Mouse (Mus musculus): ENCODE data around the gene Rpl35. TPM values are rescaled to one million over a fixed set of nuclear protein-coding genes. Genes with fewer than 3 reads are reported as not detected.
A peak's percentile ranks its signal among the peaks of the same experiment; 100 is the strongest.

Rpl35 gene
- polyA plus RNA-seq, 1 experiment from 2014 or later: 740 TPM

- ATAC-seq: no peak
- Histone ChIP-seq H3K4me2 (replicated peaks) (peak overlapping the region; percentile 98), H3K27me3 (no peaks in the 10 kb centered on the region), H3K36me3 (peaks cover 26% of the 10 kb centered on the region), H3K27ac (no peak overlapping the region), H3K9me3 (no peaks in the 10 kb centered on the region), H3K4me1 (replicated peaks) (peaks cover 66% of the 10 kb centered on the region), H3K4me3 (replicated peaks) (peak overlapping the region; percentile 80), H3K9ac (replicated peaks) (no peak overlapping the region)
- 93% methylated on average over 14 of the region's 14 CpGs for WGBS
Observed at GRCm38 (mm10) chr2:39006149-39006730, 816 bp upstream of the Rpl35 start.

GRCm38 (mm10) chr2:39004880-39005435 lies 466 bp downstream of the Rpl35 start, which contains the start of gene Arpc5l:
Gene Arpc5l, plus strand, starts transcription at chr2:39005348.
- 1% methylated on average over 58 of the region's 58 CpGs for WGBS
- Histone ChIP-seq H3K27me3 (no peaks in the 10 kb centered on the region), H3K4me1 (replicated peaks) (peaks cover 55% of the 10 kb centered on the region), H3K9ac (replicated peaks) (peak within 1 kb of the TSS; percentile 91), H3K4me3 (replicated peaks) (peak within 1 kb of the TSS; percentile 80), H3K9me3 (no peaks in the 10 kb centered on the region), H3K36me3 (peaks cover 39% of the 10 kb centered on the region), H3K27ac (peak within 1 kb of the TSS; percentile 85), H3K4me2 (replicated peaks) (peak within 1 kb of the TSS; percentile 98)
- ATAC-seq: peak; percentile 90

GRCm38 (mm10) chr2:39004372-39004771 lies 1.1 kb downstream of the Rpl35 start:
- WGBS: 2% methylated on average over 11 of the region's 11 CpGs
- no peaks in the 10 kb centered on the region for H3K27me3 ChIP-seq
- no peaks in the 10 kb centered on the region for H3K9me3 ChIP-seq
- no peak for ATAC-seq
- peak overlapping the region; percentile 98 for H3K4me2 ChIP-seq (replicated peaks)
- H3K36me3 ChIP-seq: peaks cover 44% of the 10 kb centered on the region
- H3K4me3 ChIP-seq (replicated peaks): peak overlapping the region; percentile 80
- H3K27ac ChIP-seq: peak overlapping the region; percentile 85
- H3K9ac ChIP-seq (replicated peaks): peak overlapping the region; percentile 91
- peaks cover 50% of the 10 kb centered on the region for H3K4me1 ChIP-seq (replicated peaks)

GRCm38 (mm10) chr2:39003512-39003911 lies 1.9 kb downstream of the Rpl35 start:
- Histone ChIP-seq H3K4me3 (replicated peaks) (peak overlapping the region; percentile 80), H3K9ac (replicated peaks) (peak overlapping the region; percentile 91), H3K4me1 (replicated peaks) (peaks cover 42% of the 10 kb centered on the region), H3K27me3 (no peaks in the 10 kb centered on the region), H3K9me3 (no peaks in the 10 kb centered on the region), H3K27ac (no peak overlapping the region), H3K4me2 (replicated peaks) (peak overlapping the region; percentile 98), H3K36me3 (peaks cover 44% of the 10 kb centered on the region)
- WGBS: 71% methylated on average over 5 of the region's 5 CpGs
- no peak for ATAC-seq

- H3K27me3 ChIP-seq: no peaks in the 10 kb centered on the region
- peaks cover 43% of the 10 kb centered on the region for H3K4me1 ChIP-seq (replicated peaks)
- 58% methylated on average over 8 of the region's 8 CpGs for WGBS
- peaks cover 44% of the 10 kb centered on the region for H3K36me3 ChIP-seq
- peak overlapping the region; percentile 98 for H3K4me2 ChIP-seq (replicated peaks)
- no peak for ATAC-seq
- H3K9ac ChIP-seq (replicated peaks): peak overlapping the region; percentile 91; the same call in 1 of the 2 replicates
- peak overlapping the region; percentile 80 for H3K4me3 ChIP-seq (replicated peaks)
- no peak overlapping the region for H3K27ac ChIP-seq
- no peaks in the 10 kb centered on the region for H3K9me3 ChIP-seq
Observed at GRCm38 (mm10) chr2:39003106-39003505, 2.3 kb downstream of the Rpl35 start.

- H3K27ac ChIP-seq: no peak overlapping the region
- 0 out of 2 replicates have a peak overlapping the region, but pooled peaks have one; percentile 39 for H3K9ac ChIP-seq (replicated peaks)
- peaks cover 4% of the 10 kb centered on the region; the same call in 1 of the 2 replicates for H3K27me3 ChIP-seq
- no peaks in the 10 kb centered on the region for H3K9me3 ChIP-seq
- peaks cover 44% of the 10 kb centered on the region for H3K36me3 ChIP-seq
- ATAC-seq: no peak
- peaks cover 42% of the 10 kb centered on the region for H3K4me1 ChIP-seq (replicated peaks)
- WGBS: 85% methylated on average over 3 of the region's 3 CpGs
- H3K4me2 ChIP-seq (replicated peaks): no peak overlapping the region
- H3K4me3 ChIP-seq (replicated peaks): no peak overlapping the region
Observed at GRCm38 (mm10) chr2:39001866-39002265, 3.6 kb downstream of the Rpl35 start.

- WGBS: 84% methylated on average over 4 of the region's 4 CpGs
Observed at GRCm38 (mm10) chr2:39000587-39000919, 4.9 kb downstream of the Rpl35 start.

GRCm38 (mm10) chr2:38999910-39000586 lies 5.4 kb downstream of the Rpl35 start:
- WGBS: 78% methylated on average over 8 of the region's 8 CpGs

More at GRCm38 (mm10) chr2:39000587-39000919, 4.9 kb downstream of the Rpl35 start:
- H3K9me3 ChIP-seq: no peaks in the 10 kb centered on the region
- ATAC-seq: no peak
- peaks cover 5% of the 10 kb centered on the region; the same call in 1 of the 2 replicates for H3K27me3 ChIP-seq
- no peak overlapping the region for H3K4me2 ChIP-seq (replicated peaks)
- H3K36me3 ChIP-seq: peaks cover 44% of the 10 kb centered on the region
- H3K4me3 ChIP-seq (replicated peaks): no peak overlapping the region
- no peak overlapping the region for H3K27ac ChIP-seq
- peaks cover 30% of the 10 kb centered on the region for H3K4me1 ChIP-seq (replicated peaks)
- no peak overlapping the region for H3K9ac ChIP-seq (replicated peaks)

GRCm38 (mm10) chr2:38999381-38999780 lies 6.0 kb downstream of the Rpl35 start:
- H3K36me3 ChIP-seq: peaks cover 44% of the 10 kb centered on the region
- no peak overlapping the region for H3K27ac ChIP-seq
- H3K4me3 ChIP-seq (replicated peaks): no peak overlapping the region
- ATAC-seq: no peak
- no peak overlapping the region for H3K4me2 ChIP-seq (replicated peaks)
- no peak overlapping the region for H3K9ac ChIP-seq (replicated peaks)
- peaks cover 30% of the 10 kb centered on the region for H3K4me1 ChIP-seq (replicated peaks)
- H3K27me3 ChIP-seq: peaks cover 5% of the 10 kb centered on the region; the same call in 1 of the 2 replicates
- H3K9me3 ChIP-seq: no peaks in the 10 kb centered on the region
- 68% methylated on average over 4 of the region's 4 CpGs for WGBS

More at GRCm38 (mm10) chr2:38999910-39000586, 5.4 kb downstream of the Rpl35 start:
- H3K4me2 ChIP-seq (replicated peaks): no peak overlapping the region
- no peak overlapping the region for H3K4me3 ChIP-seq (replicated peaks)
- no peaks in the 10 kb centered on the region for H3K9me3 ChIP-seq
- H3K4me1 ChIP-seq (replicated peaks): peaks cover 30% of the 10 kb centered on the region
- no peak overlapping the region for H3K27ac ChIP-seq
- no peak for ATAC-seq
- peaks cover 5% of the 10 kb centered on the region; the same call in 1 of the 2 replicates for H3K27me3 ChIP-seq
- H3K36me3 ChIP-seq: peaks cover 44% of the 10 kb centered on the region
- no peak overlapping the region for H3K9ac ChIP-seq (replicated peaks)

GRCm38 (mm10) chr2:38997386-38998374 lies 7.7 kb downstream of the Rpl35 start, which contains the start of gene Wdr38:
Gene Wdr38, plus strand, starts transcription at chr2:38997476.
- peak within 1 kb of the TSS; percentile 48 for H3K4me2 ChIP-seq (replicated peaks)
- H3K9me3 ChIP-seq: no peaks in the 10 kb centered on the region
- peaks cover 32% of the 10 kb centered on the region for H3K36me3 ChIP-seq
- WGBS: 16% methylated on average over 33 of the region's 33 CpGs
- peak; percentile 92 for ATAC-seq
- peaks cover 5% of the 10 kb centered on the region; the same call in 1 of the 2 replicates for H3K27me3 ChIP-seq
- peak within 1 kb of the TSS; percentile 4; the same call in 1 of the 2 replicates for H3K9ac ChIP-seq (replicated peaks)
- H3K4me3 ChIP-seq (replicated peaks): peak within 1 kb of the TSS; percentile 21
- H3K27ac ChIP-seq: no peak within 1 kb of the TSS
- H3K4me1 ChIP-seq (replicated peaks): peaks cover 13% of the 10 kb centered on the region

GRCm38 (mm10) chr2:38992452-38992851 lies 13.0 kb downstream of the Rpl35 start:
- H3K9ac ChIP-seq (replicated peaks): no peak overlapping the region
- no peaks in the 10 kb centered on the region for H3K9me3 ChIP-seq
- 53% methylated on average over 4 of the region's 4 CpGs for WGBS
- no peaks in the 10 kb centered on the region for H3K36me3 ChIP-seq
- no peak overlapping the region for H3K4me3 ChIP-seq (replicated peaks)
- peaks cover under 1% of the 10 kb centered on the region; the same call in 1 of the 2 replicates for H3K4me1 ChIP-seq (replicated peaks)
- H3K4me2 ChIP-seq (replicated peaks): no peak overlapping the region
- peaks cover 5% of the 10 kb centered on the region; the same call in 1 of the 2 replicates for H3K27me3 ChIP-seq
- no peak for ATAC-seq
- no peak overlapping the region for H3K27ac ChIP-seq

Data from midbrain, embryonic 13.5 days (tissue).